Mouse (Mus musculus) gastrocnemius, adult 2 months (tissue): ENCODE results near the gene Kcnj12. TPM values are rescaled to one million over a fixed set of nuclear protein-coding genes. Genes with fewer than 3 reads are reported as not detected.

Experiments used
- DNase-seq: peaks from one replicate; pipeline ENCODE4 v3.0.0; 2022
- H3K27ac ChIP-seq: fragments of 200-600 bp; 2 replicates; pipeline ENCODE4 v1.8.1; 2022; ENCODE audit warnings: mild to moderate bottlenecking
- H3K4me3 ChIP-seq: fragments of 200-600 bp; 2 replicates; pipeline ENCODE4 v1.8.1; 2022; ENCODE audit warnings: mild to moderate bottlenecking, moderate library complexity
- CTCF ChIP-seq: fragments of 200-600 bp; IDR thresholded peaks from 2 replicates; pipeline ENCODE4 v1.8.1; 2022; ENCODE audit warnings: antibody characterized with exemption, mild to moderate bottlenecking, moderate library complexity
- intact Hi-C: fragments of 180-260 bp; cut with DNase I; formaldehyde crosslinking; loops from one replicate; pipeline ENCODE4 v1.15.1; 2025
- total RNA-seq, 2 experiments: library from RNA; stranded (reverse); gene quantifications; 2 replicates each; pipeline ENCODE4 v1.2.3; 2021

The Kcnj12 gene
- total RNA-seq, 2 experiments from 2014 or later = 50.4 to 65.8 TPM

DNA sequence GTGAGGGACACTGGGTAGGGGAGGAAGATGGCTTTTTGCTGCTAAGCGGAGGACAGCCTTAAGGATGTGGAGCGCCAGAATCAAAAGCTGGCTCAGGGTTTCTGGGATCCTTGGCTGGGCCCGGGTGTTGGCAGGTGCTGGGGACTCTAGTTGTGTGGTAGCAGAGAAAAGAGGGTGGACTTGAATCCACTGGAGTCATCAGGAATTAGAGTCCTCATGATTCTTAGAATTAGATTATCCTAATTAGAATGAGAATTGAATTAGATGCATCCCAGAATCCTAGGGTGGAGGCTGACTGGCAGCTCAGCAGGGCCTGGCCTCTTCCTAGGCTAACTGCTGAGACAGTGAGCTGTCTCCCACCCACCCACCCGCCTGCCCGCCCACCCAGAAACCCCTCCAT lies 17.6 kb upstream of the Kcnj12 start:
- Histone ChIP-seq H3K4me3 (no peak overlapping the region), H3K27ac (no peak overlapping the region)
- no peak for DNase-seq
- intact Hi-C loops = no loop called here
- no peak for TF ChIP-seq CTCF

DNA sequence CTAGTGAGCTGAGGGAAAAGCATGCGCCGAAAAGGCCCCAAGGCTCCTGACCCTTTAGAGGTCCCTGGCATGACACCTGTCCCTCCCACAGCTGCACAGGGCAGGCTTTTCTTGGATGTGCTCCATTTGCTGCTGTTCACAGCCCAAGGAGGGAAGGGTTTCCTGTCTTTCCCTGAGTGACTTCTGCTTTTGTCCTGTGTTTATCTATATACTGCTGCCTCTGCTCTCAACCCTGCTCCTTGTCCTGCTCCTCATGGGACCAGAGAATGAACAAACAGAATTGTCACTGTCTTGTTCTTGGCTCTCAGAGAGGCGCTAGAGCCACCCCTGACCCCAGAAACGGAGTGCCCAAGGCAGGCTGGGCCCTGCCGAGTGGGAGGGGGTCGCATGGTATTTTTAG lies 17.0 kb upstream of the Kcnj12 start:
- Histone ChIP-seq H3K4me3 (no peak overlapping the region), H3K27ac (no peak overlapping the region)
- intact Hi-C loops = no loop called here
- DNase-seq = no peak
- no peak for TF ChIP-seq CTCF

DNA sequence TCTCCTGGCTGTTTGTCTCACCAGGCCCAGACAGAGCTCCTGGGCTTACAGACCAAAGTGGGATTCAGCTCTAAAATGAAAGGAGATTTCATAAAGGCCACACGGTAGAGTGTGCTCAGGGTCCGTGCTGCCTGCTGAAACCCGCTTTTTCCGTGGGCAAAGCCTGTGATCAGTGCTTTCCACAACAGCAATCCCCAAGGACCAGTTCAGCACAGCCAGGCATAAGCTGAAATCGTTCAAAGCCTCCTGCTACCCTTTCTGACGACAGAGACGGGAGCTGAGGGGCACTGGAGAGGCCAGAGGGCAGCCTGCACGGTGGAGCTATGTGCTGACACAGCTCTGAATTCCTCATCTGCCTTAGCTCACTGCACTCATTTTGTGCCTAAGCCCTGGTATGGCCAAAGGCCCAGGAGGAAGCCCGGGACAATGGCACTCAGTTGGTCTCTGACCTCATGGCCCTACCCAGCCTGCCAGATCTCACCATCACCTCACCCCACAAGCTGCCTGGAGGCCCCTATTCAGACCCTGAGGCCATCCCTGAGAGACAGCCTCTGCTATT lies 10.5 kb upstream of the Kcnj12 start:
- Histone ChIP-seq H3K27ac (peak overlapping the region; percentile 50), H3K4me3 (no peak overlapping the region)
- intact Hi-C loops = no loop called here
- TF ChIP-seq CTCF = no peak
- DNase-seq = no peak

DNA sequence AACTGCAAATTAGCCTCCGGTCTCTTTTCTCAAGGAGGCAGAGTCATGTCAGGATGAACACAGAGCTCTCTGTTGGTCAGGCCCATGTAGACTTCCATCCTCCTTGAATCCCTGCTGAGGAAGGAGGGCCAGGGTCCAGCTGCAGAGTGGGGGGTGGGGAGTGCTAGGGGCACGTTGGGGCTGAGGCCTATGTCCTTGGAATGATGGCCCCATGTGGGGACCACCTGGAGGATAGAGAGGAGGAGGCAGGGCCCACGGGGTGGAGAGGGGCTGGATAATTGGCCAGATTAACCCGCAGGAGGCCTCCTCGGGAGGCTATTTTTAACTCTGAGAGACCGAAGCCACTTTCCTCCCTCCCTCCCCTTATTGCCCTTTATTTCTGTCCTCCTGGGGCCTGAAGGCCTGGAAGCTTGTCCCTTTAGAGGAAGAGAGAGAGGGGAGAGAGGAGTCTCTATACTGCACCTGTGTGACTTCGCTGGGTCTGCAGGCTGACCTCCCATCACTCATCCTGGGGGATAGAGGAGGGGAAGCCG lies 5.4 kb upstream of the Kcnj12 start:
- DNase-seq = no peak
- intact Hi-C loops = no loop called here
- peak overlapping the region; percentile 75 for H3K27ac ChIP-seq
- TF ChIP-seq CTCF = no peak
- no peak overlapping the region; the same call in 1 of the 2 replicates for H3K4me3 ChIP-seq

DNA sequence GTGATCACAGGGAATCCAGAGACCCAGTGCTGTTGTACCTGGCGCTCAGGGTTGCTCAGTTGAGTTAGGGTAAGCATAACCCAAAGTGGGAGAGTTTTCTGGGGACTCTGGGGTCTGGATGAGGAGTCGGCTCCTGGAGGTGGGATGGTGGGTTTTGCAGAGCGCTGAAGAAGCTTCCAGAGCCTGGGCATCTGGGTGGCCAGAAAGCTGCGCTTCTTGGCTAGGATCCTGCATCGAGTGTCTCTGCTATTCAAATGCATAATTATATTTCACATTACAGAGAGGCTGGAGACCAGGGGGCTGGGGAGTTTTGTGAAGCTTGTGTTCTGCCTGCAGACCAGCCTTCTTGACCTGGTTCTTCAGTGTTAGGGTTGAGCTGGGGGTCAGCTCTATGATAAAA lies 1.2 kb upstream of the Kcnj12 start:
- TF ChIP-seq CTCF = no peak
- H3K4me3 ChIP-seq = no peak overlapping the region
- intact Hi-C loops = loop anchor here (2.0 kb wide), 1 partner anchor 36 kb away; no protein-coding TSS in a partner anchor
- DNase-seq = peak; percentile 11
- no peak overlapping the region for H3K27ac ChIP-seq

DNA sequence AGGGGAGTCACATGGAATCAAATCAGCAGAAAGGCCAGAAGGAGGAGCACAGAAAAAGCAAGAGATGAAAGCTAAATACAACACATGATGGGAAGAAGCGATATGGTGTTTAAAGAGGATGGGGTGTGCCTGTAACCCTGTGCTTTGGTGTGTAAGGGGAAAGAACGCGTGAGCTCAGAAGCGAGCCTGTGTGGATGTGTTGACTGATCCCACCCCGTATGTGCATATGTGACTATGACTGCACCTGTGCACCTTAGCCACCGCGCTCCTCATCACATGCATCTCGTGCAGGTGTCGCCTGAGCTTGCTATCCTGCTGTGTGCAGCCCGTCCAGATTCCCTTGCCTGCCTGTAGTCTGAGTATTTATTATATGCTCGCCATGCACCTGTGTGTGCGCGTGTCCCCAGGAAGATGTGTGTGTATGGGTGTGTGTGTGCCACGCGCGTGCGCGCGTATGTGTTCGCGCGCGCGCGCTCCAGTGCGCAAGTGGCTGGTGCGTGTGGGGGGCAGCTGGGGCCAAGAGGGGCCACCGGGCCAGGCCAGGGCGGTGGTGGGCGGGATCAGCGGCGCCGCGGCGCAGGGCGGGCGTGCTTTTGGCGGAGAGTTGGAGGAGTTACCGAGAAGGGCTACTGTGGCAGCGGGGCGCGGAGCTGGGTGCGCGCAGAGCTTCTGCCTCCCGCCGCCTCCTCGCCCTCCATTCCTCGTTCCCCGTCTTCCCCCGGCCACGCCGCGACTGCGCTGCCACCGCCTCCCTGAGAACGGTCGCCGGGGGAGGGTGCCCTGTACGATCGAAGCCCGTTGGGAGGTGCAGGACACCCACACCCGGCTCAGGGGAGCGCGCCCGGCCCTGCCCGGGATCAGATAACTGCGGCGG lies 451 bp upstream of the Kcnj12 start:
- intact Hi-C loops = loop anchor here (2.0 kb wide), 1 partner anchor 37 kb away; no protein-coding TSS in a partner anchor
- Histone ChIP-seq H3K4me3 (peak overlapping the region; percentile 86), H3K27ac (peak overlapping the region; percentile 95)
- no peak for TF ChIP-seq CTCF
- DNase-seq = peak; percentile 89

DNA sequence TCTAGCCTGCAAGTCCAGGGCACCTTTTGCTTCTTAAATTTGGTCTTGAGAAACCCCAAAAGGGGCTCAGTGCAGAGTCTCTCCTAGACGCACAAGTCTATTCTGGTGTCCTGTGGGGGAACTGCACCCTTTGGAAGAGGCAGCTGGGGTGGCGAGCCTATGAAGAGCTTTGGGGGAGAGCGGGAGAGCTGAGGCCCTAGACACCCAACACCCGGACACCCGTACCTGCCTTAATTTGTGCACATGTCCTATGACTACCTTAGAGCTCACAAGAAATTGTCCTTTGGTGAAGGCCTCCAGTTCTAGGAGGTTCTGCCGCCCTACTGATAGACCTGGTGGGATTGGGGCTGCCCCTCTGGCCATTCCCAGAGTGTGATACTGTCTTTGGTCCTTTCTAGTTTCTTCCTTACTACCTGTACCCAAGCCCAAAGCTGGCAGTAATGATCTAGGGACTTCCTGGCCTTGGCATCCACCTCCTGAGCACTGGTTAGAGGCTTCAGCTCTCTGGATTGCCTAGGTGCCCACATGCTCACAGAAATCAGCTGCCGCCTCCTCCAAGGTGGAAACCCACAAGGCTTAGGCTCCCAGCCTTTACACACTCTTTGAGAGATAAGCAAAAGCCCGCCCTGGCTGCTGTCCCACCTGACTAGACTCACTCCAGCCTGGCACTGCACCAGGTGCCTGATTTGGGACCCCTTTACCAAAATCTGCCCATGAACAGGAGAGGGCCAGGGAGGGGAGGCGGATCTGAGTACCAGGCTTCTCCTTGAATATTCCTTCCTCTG lies 1.2 kb downstream of the Kcnj12 start:
- peak; percentile 26 for DNase-seq
- Histone ChIP-seq H3K4me3 (peak overlapping the region; percentile 86), H3K27ac (peak overlapping the region; percentile 95)
- intact Hi-C loops = loop anchor here (2.0 kb wide), 1 partner anchor 37 kb away; no protein-coding TSS in a partner anchor
- TF ChIP-seq CTCF = no peak

DNA sequence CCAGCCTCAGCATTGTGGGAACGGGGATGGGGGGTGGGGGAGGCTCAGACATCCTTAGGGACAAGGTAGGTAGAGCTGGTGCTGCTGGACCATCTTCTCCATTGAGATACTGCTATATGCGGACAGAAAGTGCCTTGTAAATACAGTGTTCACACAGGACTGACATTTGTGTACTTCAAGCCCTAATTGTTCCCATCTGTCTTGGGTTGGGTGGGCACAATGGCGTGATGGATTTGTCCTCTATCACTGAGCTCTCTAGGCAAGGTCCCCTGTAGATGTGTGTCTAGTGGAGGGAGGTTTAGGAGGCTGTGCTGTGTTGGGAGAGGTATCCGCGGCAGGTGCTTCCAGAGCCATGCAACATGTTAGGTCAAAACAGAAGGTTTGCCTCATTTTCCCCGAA lies 2.0 kb downstream of the Kcnj12 start:
- H3K27ac ChIP-seq = peak overlapping the region; percentile 95
- intact Hi-C loops = loop anchor here (2.0 kb wide), 1 partner anchor 36 kb away; no protein-coding TSS in a partner anchor
- TF ChIP-seq CTCF = no peak
- no peak for DNase-seq
- peak overlapping the region; percentile 86 for H3K4me3 ChIP-seq

DNA sequence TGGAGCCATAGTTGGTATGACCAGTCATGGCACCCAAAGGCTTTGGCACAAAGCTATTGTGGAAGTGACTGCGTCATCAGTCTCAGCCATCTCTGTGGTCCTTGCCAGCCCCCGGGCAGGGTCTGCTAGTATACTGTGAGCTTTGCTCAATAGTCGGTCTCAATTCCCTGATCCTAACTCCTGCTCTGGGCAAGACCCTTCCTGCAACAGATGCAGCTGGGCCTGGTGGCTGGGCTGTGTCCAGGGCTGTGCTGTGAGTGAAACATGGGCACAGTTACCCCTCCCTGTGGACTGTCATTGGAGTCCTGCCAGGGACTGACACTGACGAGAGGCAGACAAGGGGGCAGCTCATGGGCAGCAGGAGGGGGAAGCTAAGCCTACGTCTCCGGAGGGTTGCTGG lies 2.6 kb downstream of the Kcnj12 start:
- intact Hi-C loops = loop anchor here (2.0 kb wide), 1 partner anchor 36 kb away; no protein-coding TSS in a partner anchor
- H3K27ac ChIP-seq = peak overlapping the region; percentile 95
- peak overlapping the region; percentile 86 for H3K4me3 ChIP-seq
- TF ChIP-seq CTCF = no peak
- DNase-seq = peak; percentile 58

DNA sequence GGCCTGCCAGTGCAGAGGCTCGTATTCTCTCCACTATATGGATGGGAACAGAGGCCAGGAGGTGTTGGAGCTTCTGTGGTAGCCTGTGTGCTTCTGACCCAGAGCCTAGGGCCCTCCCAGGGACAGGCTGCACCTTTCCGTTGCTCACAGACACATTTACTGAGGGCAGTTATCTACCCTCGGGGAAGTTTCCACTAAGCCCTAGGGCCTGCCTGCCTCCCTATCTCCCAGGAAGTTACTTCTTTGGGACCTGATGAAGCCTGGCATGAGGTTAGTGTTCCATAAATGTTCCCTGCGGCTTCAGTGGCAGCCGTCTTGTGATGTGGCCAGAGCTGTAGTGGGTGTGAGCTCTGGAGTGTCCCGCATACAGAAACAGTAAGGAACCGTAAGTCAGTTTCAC lies 3.2 kb downstream of the Kcnj12 start:
- peak; percentile 42 for DNase-seq
- Histone ChIP-seq H3K4me3 (peak overlapping the region; percentile 86), H3K27ac (peak overlapping the region; percentile 95)
- TF ChIP-seq CTCF = no peak
- intact Hi-C loops = loop anchor here (2.0 kb wide), 1 partner anchor 35 kb away; no protein-coding TSS in a partner anchor

DNA sequence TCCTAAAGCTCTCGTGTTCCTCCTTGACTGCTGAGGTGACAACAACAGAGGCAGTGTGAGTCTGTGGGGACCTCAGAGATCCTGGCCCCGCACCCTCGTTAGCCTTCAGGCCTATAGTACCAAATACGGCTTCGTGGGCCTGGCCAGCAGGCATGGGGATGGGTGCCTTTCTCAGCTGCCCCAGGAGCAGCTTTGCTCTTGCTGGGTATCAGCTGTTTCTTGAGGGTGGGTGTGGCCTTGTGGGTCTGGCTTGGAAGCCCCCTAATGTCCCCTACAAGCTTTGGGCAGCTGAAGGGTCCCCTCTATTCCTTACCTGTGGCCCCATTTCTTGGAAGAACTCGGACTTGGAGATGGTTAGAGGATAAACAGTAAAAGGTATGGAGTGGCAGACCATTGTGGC lies 4.0 kb downstream of the Kcnj12 start:
- no peak overlapping the region for H3K4me3 ChIP-seq
- H3K27ac ChIP-seq = peak overlapping the region; percentile 95; the same call in 1 of the 2 replicates
- peak; percentile 14 for DNase-seq
- intact Hi-C loops = no loop called here
- TF ChIP-seq CTCF = no peak

DNA sequence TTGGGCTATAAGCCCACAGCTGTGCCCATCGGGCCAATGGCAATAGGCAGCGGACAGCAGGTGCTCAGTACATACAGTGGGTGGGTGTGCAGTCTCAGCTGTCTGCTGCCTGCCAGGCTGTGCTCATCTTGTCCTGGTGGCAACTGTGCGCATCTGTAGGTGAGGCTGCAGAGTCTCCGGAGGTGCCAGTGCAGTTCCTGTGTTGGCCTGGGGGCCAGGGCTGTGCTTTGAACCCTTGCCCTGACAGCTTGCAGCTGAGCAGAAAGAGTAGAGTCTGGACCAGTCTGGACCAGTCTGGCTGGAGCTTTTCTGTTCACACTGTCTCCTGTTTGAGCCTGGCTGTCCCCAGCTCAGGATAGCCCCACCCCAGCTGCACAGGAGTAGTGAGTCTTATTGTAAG lies 4.8 kb downstream of the Kcnj12 start:
- no peak for TF ChIP-seq CTCF
- intact Hi-C loops = no loop called here
- peak; percentile 15 for DNase-seq
- Histone ChIP-seq H3K27ac (peak overlapping the region; percentile 16; the same call in 1 of the 2 replicates), H3K4me3 (no peak overlapping the region)
